Mouse (Mus musculus) erythroblast, embryonic 14.5 days (primary cell): ENCODE results near the gene Ddo. TPM values are rescaled to one million over a fixed set of nuclear protein-coding genes. Genes with fewer than 3 reads are reported as not detected.

Experiments
- H3K27me3 ChIP-seq: 2 replicates; pipeline ENCODE4 v1.6.1; 2012; ENCODE audit warnings: inconsistent platforms; ENCODE audit not compliant: control insufficient read depth
- H3K36me3 ChIP-seq: 2 replicates; pipeline ENCODE4 v1.6.1; 2012; ENCODE audit warnings: mild to moderate bottlenecking, inconsistent platforms; ENCODE audit not compliant: control insufficient read depth
- H3K4me1 ChIP-seq: 2 replicates; pipeline ENCODE4 v1.6.1; 2012; ENCODE audit warnings: inconsistent platforms; ENCODE audit not compliant: control insufficient read depth
- H3K4me3 ChIP-seq: replicated peaks from 2 replicates; pipeline ENCODE3; 2012; ENCODE audit warnings: moderate library complexity, mild to moderate bottlenecking, inconsistent platforms
- H3K9me3 ChIP-seq: 2 replicates; pipeline ENCODE4 v1.6.1; 2012; ENCODE audit warnings: low read length, inconsistent platforms, mixed read lengths; ENCODE audit not compliant: control insufficient read depth
- GATA1 ChIP-seq: IDR thresholded peaks from 2 replicates; pipeline ENCODE4 v1.6.1; 2012; ENCODE audit warnings: low read length, inconsistent platforms, mixed read lengths
- TAL1 ChIP-seq: IDR thresholded peaks from 3 replicates; pipeline ENCODE4 v1.6.1; 2012; ENCODE audit warnings: low read length, inconsistent platforms, mixed read lengths
- polyA plus RNA-seq: library from polyadenylated mRNA; stranded (reverse); fragments of >175 nt; gene quantifications from 2 replicates; pipeline ENCODE4 v1.2.3, GENCODE M21; 2012

Gene Ddo
- polyA plus RNA-seq, 1 experiment, result not detected

DNA sequence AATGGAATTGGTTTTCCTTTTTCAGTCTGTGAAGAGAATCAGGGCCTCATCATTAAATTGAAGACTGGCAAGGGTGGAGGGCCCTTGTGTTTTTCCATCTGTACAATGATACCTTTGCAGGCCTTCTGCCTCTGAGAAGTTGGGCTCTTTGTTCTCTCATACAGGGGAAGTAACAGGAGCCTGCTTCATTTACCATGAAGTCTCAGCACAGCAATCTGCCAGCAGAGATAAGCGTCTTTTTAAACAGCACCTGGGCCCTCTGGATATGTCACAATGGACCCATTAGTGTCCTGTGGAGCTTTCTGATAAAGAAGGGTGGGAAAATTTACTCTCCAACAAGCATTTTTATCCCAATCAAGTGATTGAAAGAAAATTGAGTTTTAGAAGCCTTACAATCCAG lies 59.1 kb downstream of the Ddo start:
- Histone ChIP-seq H3K27me3 (peaks cover 7% of the 10 kb centered on the region), H3K36me3 (no peaks in the 10 kb centered on the region), H3K9me3 (no peaks in the 10 kb centered on the region), H3K4me1 (no peaks in the 10 kb centered on the region), H3K4me3 (no peak overlapping the region)
- TF ChIP-seq TAL1 (no peak), GATA1 (no peak)

DNA sequence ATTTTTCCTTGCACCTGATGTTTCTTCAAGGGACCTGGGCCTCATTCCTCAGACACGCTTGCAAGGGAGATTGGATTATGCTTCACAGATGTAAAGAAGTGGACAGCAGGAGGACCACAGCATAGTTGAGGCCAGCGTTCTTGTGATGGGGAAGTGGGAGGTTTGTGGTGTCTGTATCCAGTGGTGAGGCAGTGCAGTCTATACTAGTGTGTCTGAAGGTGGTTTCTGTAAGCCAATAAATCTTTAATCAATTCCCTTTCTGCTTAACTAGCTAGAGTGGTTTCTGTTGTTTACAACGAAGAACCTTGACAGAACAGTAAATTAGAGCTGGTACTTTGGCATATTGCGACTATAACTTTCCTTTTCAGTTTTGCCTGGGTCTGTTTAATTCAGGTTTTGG lies 68.8 kb downstream of the Ddo start:
- Histone ChIP-seq H3K36me3 (no peaks in the 10 kb centered on the region), H3K4me3 (no peak overlapping the region), H3K4me1 (no peaks in the 10 kb centered on the region), H3K27me3 (no peaks in the 10 kb centered on the region; the same call in 1 of the 2 replicates), H3K9me3 (no peaks in the 10 kb centered on the region)
- TF ChIP-seq GATA1 (no peak), TAL1 (no peak)

DNA sequence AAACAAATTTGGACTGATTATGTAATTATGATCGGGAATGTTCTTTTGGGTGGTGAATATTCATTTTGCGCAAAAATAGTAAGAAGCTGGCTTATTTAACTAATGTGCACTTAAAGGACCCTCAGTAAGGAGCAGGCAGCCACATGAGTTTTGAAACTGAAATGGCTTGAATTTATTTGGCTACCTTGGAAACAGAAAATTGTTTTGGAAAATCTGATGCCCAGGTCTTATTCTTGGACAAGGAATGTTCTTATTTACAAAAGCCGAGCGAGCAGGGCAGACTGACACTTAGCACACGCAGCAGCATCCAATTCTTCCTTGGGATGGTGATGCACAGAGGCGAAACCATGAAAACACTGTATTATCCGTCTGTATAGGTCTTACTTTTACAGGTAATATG lies 81.3 kb downstream of the Ddo start:
- Histone ChIP-seq H3K27me3 (no peaks in the 10 kb centered on the region), H3K4me1 (no peaks in the 10 kb centered on the region), H3K9me3 (no peaks in the 10 kb centered on the region), H3K36me3 (no peaks in the 10 kb centered on the region), H3K4me3 (no peak overlapping the region)
- TF ChIP-seq TAL1, result no peak
- no peak for TF ChIP-seq GATA1

DNA sequence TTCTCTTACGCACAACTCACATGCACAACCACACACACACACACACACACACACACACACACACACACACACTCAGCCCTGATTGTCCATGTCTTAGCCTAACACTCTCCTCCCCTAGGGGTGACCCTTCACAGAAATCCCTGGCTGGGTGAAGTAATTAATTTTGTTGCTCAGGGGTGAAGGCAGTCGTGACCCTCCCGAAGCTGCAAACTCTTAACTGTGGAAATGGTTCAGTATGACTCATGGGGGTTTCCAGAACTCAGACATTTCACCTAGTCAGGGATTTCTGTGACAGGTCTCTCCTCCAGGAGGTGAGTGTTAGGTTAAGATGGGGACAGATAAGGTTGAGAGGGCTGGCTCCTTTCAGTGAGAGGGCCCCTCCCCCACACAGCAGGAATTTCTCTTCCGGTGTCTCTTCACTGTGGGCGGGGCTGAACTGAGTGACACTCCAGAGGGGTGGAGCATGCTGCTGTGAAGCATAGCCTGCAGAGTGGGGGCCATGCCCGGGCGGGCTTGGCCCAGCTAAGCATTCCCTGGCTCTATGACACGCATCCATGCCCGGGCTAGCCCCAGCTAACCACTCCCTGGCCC lies 83.3 kb downstream of the Ddo start:
- no peaks in the 10 kb centered on the region for H3K4me1 ChIP-seq
- TF ChIP-seq TAL1 (no peak), GATA1 (no peak)
- H3K9me3 ChIP-seq, result no peaks in the 10 kb centered on the region
- H3K27me3 ChIP-seq, result no peaks in the 10 kb centered on the region
- no peaks in the 10 kb centered on the region for H3K36me3 ChIP-seq
- no peak overlapping the region for H3K4me3 ChIP-seq

DNA sequence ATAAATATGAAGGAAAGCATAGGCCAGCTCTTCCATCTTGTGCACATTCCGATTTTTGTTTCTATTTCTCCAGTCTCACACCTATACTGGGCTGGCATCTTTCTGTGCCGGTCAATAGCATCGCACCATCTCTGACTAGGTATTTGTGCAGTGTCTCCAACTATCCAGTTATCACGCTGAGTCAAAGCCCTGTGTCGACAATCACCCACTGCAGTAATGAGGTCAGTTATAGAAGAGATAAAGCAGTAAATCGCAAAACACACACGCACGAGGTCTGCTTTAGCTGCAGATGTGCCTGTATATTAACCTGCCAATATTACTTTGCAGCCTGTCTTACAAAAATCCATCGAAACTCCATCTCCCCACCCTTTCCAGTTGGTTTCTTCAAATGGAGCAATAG lies 84.0 kb downstream of the Ddo start:
- TF ChIP-seq GATA1, result no peak
- TF ChIP-seq TAL1, result no peak
- no peaks in the 10 kb centered on the region for H3K27me3 ChIP-seq
- no peak overlapping the region for H3K4me3 ChIP-seq
- no peaks in the 10 kb centered on the region for H3K9me3 ChIP-seq
- no peaks in the 10 kb centered on the region for H3K36me3 ChIP-seq
- no peaks in the 10 kb centered on the region for H3K4me1 ChIP-seq

DNA sequence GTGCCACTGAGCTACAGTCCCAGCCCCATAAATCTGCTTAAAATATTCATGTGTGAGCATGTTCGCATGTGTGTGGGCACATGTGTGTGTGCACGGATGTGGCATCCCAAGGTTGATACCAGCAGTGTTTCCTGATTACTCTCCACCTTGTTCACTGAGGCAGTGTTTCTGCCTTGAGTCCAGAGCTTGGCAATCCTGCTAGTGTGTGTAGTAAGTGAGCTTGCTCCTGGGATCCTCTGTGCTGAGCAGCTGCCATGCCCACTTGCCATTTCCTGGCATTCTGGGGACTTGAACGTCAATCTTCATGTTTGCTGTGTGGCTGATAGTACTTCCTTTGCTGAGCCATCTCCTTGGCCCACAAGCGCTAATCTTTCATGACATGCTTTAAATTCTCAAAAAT lies 85.3 kb downstream of the Ddo start:
- H3K4me3 ChIP-seq, result no peak overlapping the region
- H3K27me3 ChIP-seq, result no peaks in the 10 kb centered on the region
- H3K9me3 ChIP-seq, result no peaks in the 10 kb centered on the region
- no peaks in the 10 kb centered on the region for H3K36me3 ChIP-seq
- H3K4me1 ChIP-seq, result no peaks in the 10 kb centered on the region
- TF ChIP-seq GATA1 (no peak), TAL1 (no peak)

DNA sequence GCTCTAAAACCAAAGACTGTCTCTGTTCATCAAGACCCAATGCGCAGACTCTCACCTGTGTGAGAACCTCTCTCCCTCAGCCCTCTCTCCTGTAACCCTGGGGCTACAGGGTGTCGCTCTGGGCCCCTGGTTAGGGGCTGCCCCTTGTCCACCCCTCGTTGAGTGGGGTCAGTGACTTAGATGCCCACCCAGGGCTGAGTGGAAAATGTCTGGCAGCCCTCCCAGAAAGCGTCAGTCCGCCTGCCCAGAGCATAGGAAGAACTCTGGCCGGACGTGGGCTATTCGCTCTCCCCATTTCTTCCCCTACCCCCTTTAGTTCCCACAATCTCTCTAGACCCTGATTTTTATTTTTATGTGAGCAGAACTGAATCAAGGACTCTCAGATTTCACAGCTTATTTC lies 86.5 kb downstream of the Ddo start:
- Histone ChIP-seq H3K36me3 (no peaks in the 10 kb centered on the region), H3K4me3 (no peak overlapping the region), H3K27me3 (no peaks in the 10 kb centered on the region), H3K4me1 (no peaks in the 10 kb centered on the region), H3K9me3 (no peaks in the 10 kb centered on the region)
- TF ChIP-seq GATA1 (no peak), TAL1 (no peak)

DNA sequence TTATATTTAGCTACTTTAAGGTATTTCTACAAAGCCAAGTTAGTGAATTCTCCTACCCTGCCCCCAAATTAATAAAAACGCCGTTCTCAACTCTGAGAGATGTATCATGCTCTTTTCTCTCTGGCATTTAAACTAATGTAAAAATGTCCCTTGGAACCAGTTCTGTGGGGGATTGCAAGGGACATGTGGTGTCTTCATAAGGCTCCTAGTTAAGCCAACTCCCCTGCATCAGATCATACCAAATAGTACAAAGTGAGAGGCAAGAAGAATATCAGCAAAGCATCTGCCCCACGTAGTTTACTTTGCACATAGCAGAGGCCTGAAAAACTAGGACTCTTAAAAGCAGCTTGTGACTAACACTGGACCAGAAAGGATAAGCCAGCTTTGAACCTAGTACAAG lies 86.9 kb downstream of the Ddo start:
- Histone ChIP-seq H3K4me1 (no peaks in the 10 kb centered on the region), H3K9me3 (no peaks in the 10 kb centered on the region), H3K4me3 (no peak overlapping the region), H3K36me3 (no peaks in the 10 kb centered on the region), H3K27me3 (no peaks in the 10 kb centered on the region)
- no peak for TF ChIP-seq GATA1
- no peak for TF ChIP-seq TAL1

DNA sequence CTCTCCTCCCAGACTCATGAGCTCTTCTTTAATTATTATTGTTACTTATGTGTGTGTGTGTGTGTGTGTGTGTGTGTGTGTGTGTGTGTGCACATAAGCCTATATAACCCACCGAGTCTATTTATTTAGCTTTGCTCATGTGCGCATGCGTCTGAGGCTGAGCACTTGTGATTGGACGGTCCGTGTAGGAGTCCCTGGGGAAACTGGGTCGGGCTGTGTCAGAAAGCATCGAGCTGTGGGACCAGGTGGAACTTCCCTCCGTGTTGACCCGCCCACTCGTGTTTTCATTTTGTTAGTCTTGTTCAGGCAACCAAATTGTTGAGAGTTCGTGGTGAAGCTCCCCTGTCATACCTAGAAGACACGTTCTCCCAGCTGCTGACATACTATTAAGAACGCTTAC lies 88.6 kb downstream of the Ddo start:
- Histone ChIP-seq H3K4me3 (no peak overlapping the region), H3K9me3 (no peaks in the 10 kb centered on the region), H3K27me3 (no peaks in the 10 kb centered on the region), H3K36me3 (no peaks in the 10 kb centered on the region), H3K4me1 (no peaks in the 10 kb centered on the region)
- no peak for TF ChIP-seq GATA1
- TF ChIP-seq TAL1, result no peak

DNA sequence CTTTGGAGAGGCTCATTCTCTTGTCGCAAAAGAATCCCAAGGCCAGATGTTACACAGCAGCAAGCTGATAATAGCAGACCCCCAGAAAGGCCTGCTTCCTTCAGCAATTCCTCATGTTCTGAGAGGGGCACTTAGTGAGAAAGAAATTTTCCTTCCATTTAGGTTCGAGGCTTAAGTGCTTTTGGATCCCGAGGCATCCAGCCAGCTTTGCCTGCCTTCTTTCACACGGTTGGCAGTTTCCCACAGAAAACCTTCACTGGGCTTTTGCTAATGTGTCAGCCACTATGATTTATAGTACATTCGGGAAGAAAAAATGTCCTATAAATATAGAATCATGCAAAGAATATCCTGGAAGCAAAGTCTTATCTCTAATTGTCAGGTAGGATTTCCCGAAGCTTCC lies 89.3 kb downstream of the Ddo start:
- H3K36me3 ChIP-seq, result no peaks in the 10 kb centered on the region

More for the DNA sequence above, 89.3 kb downstream of the Ddo start:
- TF ChIP-seq TAL1, result no peak
- TF ChIP-seq GATA1, result no peak
- H3K27me3 ChIP-seq, result no peaks in the 10 kb centered on the region
- no peaks in the 10 kb centered on the region for H3K4me1 ChIP-seq
- no peak overlapping the region for H3K4me3 ChIP-seq
- H3K9me3 ChIP-seq, result no peaks in the 10 kb centered on the region
